Mouse (Mus musculus) intestine, postnatal 0 days (tissue): ENCODE results near the gene Tas2r143. TPM values are rescaled to one million over a fixed set of nuclear protein-coding genes. Genes with fewer than 3 reads are reported as not detected.

Experiments
- ATAC-seq: fragments of 200-750 bp; cut with Nextera tagmentation; 2 replicates; pipeline ENCODE4 v1.8.0; 2017; ENCODE audit warnings: mild to moderate bottlenecking, moderate TSS enrichment, moderate library complexity
- H3K27ac ChIP-seq: fragments of 300-500 bp; sonication (generic); 2 replicates; pipeline ENCODE4 v1.5.1; 2014; ENCODE audit warnings: mild to moderate bottlenecking, low read depth, low read length, moderate library complexity
- H3K27me3 ChIP-seq: fragments of 300-500 bp; sonication (generic); replicated peaks from 2 replicates; pipeline ENCODE4 v1.6.1; 2014; ENCODE audit warnings: low read length, mixed read lengths; ENCODE audit not compliant: control insufficient read depth, insufficient read depth
- H3K36me3 ChIP-seq: fragments of 300-500 bp; sonication (generic); 2 replicates; pipeline ENCODE4 v1.6.1; 2014; ENCODE audit warnings: mild to moderate bottlenecking, moderate library complexity; ENCODE audit not compliant: control insufficient read depth, insufficient read depth
- H3K4me1 ChIP-seq: fragments of 300-500 bp; sonication (generic); replicated peaks from 2 replicates; pipeline ENCODE4 v1.6.1; 2014; ENCODE audit warnings: antibody characterized with exemption, low read length, mixed read lengths; ENCODE audit not compliant: control insufficient read depth, insufficient read depth
- H3K4me2 ChIP-seq: fragments of 300-500 bp; sonication (generic); replicated peaks from 2 replicates; pipeline ENCODE4 v1.6.1; 2014; ENCODE audit warnings: low read depth, mild to moderate bottlenecking, moderate library complexity
- H3K4me3 ChIP-seq: fragments of 300-500 bp; sonication (generic); 2 replicates; pipeline ENCODE4 v1.5.1; 2014; ENCODE audit warnings: low read depth, low read length
- H3K9ac ChIP-seq: fragments of 300-500 bp; sonication (generic); 2 replicates; pipeline ENCODE4 v1.6.1; 2014; ENCODE audit warnings: mild to moderate bottlenecking, low read depth, low read length
- H3K9me3 ChIP-seq: fragments of 300-500 bp; sonication (generic); 2 replicates; pipeline ENCODE4 v1.6.1; 2016; ENCODE audit warnings: mixed run types; ENCODE audit not compliant: control insufficient read depth
- CTCF ChIP-seq: sonication (generic); IDR thresholded peaks from 2 replicates; pipeline ENCODE4 v1.5.1; 2016; ENCODE audit warnings: low read depth, mild to moderate bottlenecking, control low read depth, antibody characterized with exemption, moderate library complexity
- WGBS: fragments of 180-500 bp; shearing (Covaris S2); extraction: QIAGEN DNeasy Blood & Tissue Kit; methylation state at CpG from one replicate; pipeline ENCODE4 v1.1.7; 2014; 5-methylcytosine and 5-hydroxymethylcytosine counted together
- polyA plus RNA-seq: library from polyadenylated mRNA; unstranded; fragments of >200 nt; fragmentation: Nextera tagmentation; extraction: Ambion mirVana; gene quantifications from 2 replicates; pipeline ENCODE4 v1.2.1, GENCODE M21; 2015

Tas2r143 gene
- polyA plus RNA-seq, 1 experiment from 2014 or later, result not detected

DNA sequence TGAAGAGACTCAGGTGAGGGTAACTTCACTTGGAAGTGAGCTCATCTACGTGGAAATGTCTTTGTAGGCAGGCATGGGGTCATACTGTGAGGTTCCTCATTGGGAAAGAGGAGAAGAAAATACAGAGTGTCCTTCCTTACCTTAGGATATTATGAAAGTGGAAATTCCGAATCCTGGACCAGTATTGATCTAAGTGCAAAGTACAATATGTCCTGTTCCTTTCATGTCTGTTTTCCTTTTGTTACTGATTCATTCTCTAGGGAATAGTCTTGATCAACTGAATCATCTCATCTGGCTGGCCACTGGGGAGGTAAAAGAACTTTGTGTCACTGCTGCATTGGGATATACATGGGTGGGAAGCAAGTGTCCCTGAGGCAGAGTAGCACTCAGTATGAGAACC lies 35.5 kb downstream of the Tas2r143 start:
- no peak overlapping the region for H3K4me3 ChIP-seq
- H3K36me3 ChIP-seq, result no peaks in the 10 kb centered on the region
- no peak overlapping the region for H3K9ac ChIP-seq
- H3K27ac ChIP-seq, result no peak overlapping the region
- ATAC-seq, result no peak
- no peaks in the 10 kb centered on the region for H3K9me3 ChIP-seq
- H3K27me3 ChIP-seq, result no peaks in the 10 kb centered on the region
- H3K4me1 ChIP-seq, result no peaks in the 10 kb centered on the region
- 61% methylated on average over 2 of the region's 2 CpGs for WGBS
- no peak for TF ChIP-seq CTCF
- H3K4me2 ChIP-seq, result no peak overlapping the region

DNA sequence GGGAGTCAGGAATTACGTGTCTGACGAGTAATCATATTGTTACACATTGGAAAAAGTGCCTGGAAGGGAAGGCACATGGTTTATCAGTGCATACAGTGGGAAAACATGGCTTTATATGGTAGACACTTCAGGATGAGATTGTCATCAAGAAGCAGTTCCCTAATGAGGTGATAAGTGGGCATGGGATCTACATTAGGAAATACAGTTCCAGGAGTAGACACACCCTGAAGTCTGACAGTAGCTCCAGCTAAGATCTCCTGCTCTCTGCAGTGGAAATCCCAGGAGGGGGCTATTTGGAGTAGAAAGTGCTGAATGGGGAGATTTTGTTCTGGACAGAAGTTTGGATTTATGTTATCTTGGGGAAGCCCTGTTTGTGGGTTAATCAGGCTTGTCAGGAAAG lies 41.4 kb downstream of the Tas2r143 start:
- no peak for TF ChIP-seq CTCF
- H3K27ac ChIP-seq, result no peak overlapping the region
- ATAC-seq, result no peak
- H3K4me3 ChIP-seq, result no peak overlapping the region
- H3K36me3 ChIP-seq, result no peaks in the 10 kb centered on the region
- H3K9ac ChIP-seq, result no peak overlapping the region
- WGBS, result 42% methylated on average over 2 of the region's 2 CpGs
- no peaks in the 10 kb centered on the region for H3K27me3 ChIP-seq
- no peaks in the 10 kb centered on the region for H3K9me3 ChIP-seq
- no peaks in the 10 kb centered on the region for H3K4me1 ChIP-seq
- no peak overlapping the region for H3K4me2 ChIP-seq

DNA sequence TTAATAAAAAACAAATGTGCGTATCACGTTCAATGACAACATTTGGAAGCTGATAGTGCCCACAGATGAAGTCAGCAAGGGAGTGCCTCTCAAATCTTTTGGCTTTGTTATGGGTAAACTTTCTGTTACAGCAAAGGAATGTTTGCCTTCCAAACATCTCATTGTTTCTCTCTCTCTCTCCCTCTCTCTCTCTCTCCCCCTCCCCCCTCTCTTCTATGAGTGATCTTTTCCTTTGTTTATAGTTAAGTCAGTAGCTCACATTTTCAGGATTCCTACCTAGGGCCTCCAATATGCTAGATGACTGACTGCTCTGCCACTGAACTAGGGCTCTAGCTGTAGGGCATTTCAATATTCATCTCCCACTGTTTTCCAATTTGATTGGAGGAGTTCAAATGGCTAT lies 44.5 kb downstream of the Tas2r143 start:
- H3K9ac ChIP-seq, result no peak overlapping the region
- H3K4me2 ChIP-seq, result no peak overlapping the region
- no peak for TF ChIP-seq CTCF
- no peak overlapping the region for H3K4me3 ChIP-seq
- H3K9me3 ChIP-seq, result no peaks in the 10 kb centered on the region
- no peak for ATAC-seq
- H3K4me1 ChIP-seq, result no peaks in the 10 kb centered on the region
- no peak overlapping the region for H3K27ac ChIP-seq
- H3K27me3 ChIP-seq, result no peaks in the 10 kb centered on the region
- H3K36me3 ChIP-seq, result no peaks in the 10 kb centered on the region
- 68% methylated on average over 2 of the region's 2 CpGs for WGBS

DNA sequence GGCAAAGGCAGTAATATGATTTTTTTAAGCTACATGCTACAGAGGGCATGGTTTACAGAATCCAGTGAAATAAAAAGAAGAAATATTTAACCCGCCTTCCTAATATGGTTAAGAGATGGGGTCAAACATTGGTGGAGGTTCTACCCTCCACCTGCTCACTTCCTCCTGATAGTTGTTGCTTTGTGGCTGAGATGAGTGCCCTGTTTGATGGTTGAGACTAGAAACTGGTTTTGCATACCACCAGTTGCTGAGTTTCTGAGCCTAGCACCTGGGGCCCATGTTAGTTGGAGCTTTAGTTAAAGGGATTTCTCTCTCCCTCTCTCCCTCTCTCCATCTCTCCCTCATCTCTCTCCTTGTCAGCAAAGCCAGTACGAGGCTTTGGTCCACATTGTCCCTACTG lies 47.3 kb downstream of the Tas2r143 start:
- no peak for TF ChIP-seq CTCF
- Histone ChIP-seq H3K9me3 (no peaks in the 10 kb centered on the region), H3K27me3 (no peaks in the 10 kb centered on the region), H3K9ac (no peak overlapping the region), H3K4me3 (no peak overlapping the region), H3K4me2 (no peak overlapping the region), H3K4me1 (no peaks in the 10 kb centered on the region), H3K36me3 (no peaks in the 10 kb centered on the region), H3K27ac (no peak overlapping the region)
- ATAC-seq, result no peak
- 68% methylated on average over 2 of the region's 2 CpGs for WGBS

Other genes starting within 250 kb of the Tas2r143 start
- gene Tas2r144, start 184.9 kb upstream of the Tas2r143 start, polyA plus RNA-seq, result not detected in 2 replicates
- gene Gstk1, start 154.3 kb upstream of the Tas2r143 start, polyA plus RNA-seq, result 20.5 and 22.6 TPM in 2 replicates
- gene Tmem139, start 138.3 kb upstream of the Tas2r143 start, polyA plus RNA-seq, result 29.7 and 32.4 TPM in 2 replicates
- 13.0 and 13.4 TPM in 2 replicates for gene Casp2, start 135.3 kb upstream of the Tas2r143 start, polyA plus RNA-seq
- 0.12 and 0.18 TPM in 2 replicates for gene Clcn1, start 113.6 kb upstream of the Tas2r143 start, polyA plus RNA-seq
- 0.05 and 0.12 TPM in 2 replicates for gene Fam131b, start 75.6 kb upstream of the Tas2r143 start, polyA plus RNA-seq
- 50.9 and 54.8 TPM in 2 replicates for gene Zyx, start 50.6 kb upstream of the Tas2r143 start, polyA plus RNA-seq
- 13.3 and 13.7 TPM in 2 replicates for gene Epha1, start 27.0 kb upstream of the Tas2r143 start, polyA plus RNA-seq
- not detected in 2 replicates for gene Tas2r135, start 5.2 kb downstream of the Tas2r143 start, polyA plus RNA-seq
- gene Tas2r126, start 34.3 kb downstream of the Tas2r143 start, polyA plus RNA-seq, result not detected in 2 replicates
- not detected in 2 replicates for gene Olfr458, start 65.0 kb downstream of the Tas2r143 start, polyA plus RNA-seq
- gene Olfr457, start 76.1 kb downstream of the Tas2r143 start, polyA plus RNA-seq, result not detected in 2 replicates
- gene Olfr456, start 87.0 kb downstream of the Tas2r143 start, polyA plus RNA-seq, result not detected in 2 replicates
- gene Olfr455, start 147.3 kb downstream of the Tas2r143 start, polyA plus RNA-seq, result not detected in 2 replicates
- not detected in 2 replicates for gene Tcaf3, start 197.5 kb downstream of the Tas2r143 start, polyA plus RNA-seq
- gene Tcaf2, start 245.0 kb downstream of the Tas2r143 start, polyA plus RNA-seq, result 2.4 and 3.4 TPM in 2 replicates